Mouse (Mus musculus) cerebellum, adult 2 months (tissue): ENCODE measurements around the gene Cyp4f18. TPM values are rescaled to one million over a fixed set of nuclear protein-coding genes. Genes with fewer than 3 reads are reported as not detected.
"Not testable (repeated sequence)": the region's sequence is repeated elsewhere in the genome, so short reads cannot be mapped to it uniquely, and the experiment has no call there.

Source experiments
- DNase-seq, 2 experiments: peaks; one replicate each; pipeline ENCODE4 v3.0.0; 2021
- H3K27ac ChIP-seq: fragments of 200-500 bp; 2 replicates; pipeline ENCODE4 v1.5.1; 2012; ENCODE audit warnings: low read length, control low read depth, inconsistent platforms; ENCODE audit not compliant: insufficient read depth
- H3K27me3 ChIP-seq: fragments of 200-500 bp; 2 replicates; pipeline ENCODE4 v1.6.1; 2012; ENCODE audit warnings: inconsistent platforms, mild to moderate bottlenecking, low read length, moderate library complexity; ENCODE audit not compliant: control insufficient read depth, insufficient read depth
- H3K4me1 ChIP-seq: fragments of 200-500 bp; 2 replicates; pipeline ENCODE4 v1.6.1; 2011; ENCODE audit warnings: low read length; ENCODE audit not compliant: control insufficient read depth, insufficient read depth
- H3K4me3 ChIP-seq: fragments of 200-500 bp; replicated peaks from 2 replicates; pipeline ENCODE3; 2011; ENCODE audit warnings: mild to moderate bottlenecking, low read depth, low read length, control low read depth; ENCODE audit not compliant: insufficient read depth
- CTCF ChIP-seq: fragments of 200-500 bp; IDR thresholded peaks from 2 replicates; pipeline ENCODE4 v1.5.1; 2011; ENCODE audit warnings: low read depth, mild to moderate bottlenecking, control low read depth, low read length, moderate library complexity, borderline replicate concordance; ENCODE audit not compliant: insufficient read depth
- POLR2A ChIP-seq: fragments of 200-500 bp; IDR thresholded peaks from 2 replicates; pipeline ENCODE4 v1.6.1; 2011; ENCODE audit warnings: low read length, control low read depth, borderline replicate concordance; ENCODE audit not compliant: insufficient read depth
- WGBS: fragments of 180-500 bp; shearing (Covaris S2); methylation state at CpG from one replicate; pipeline ENCODE4 v1.1.7; 2018; 5-methylcytosine and 5-hydroxymethylcytosine counted together
- polyA plus RNA-seq: library from polyadenylated mRNA; depleted of rRNA; stranded (reverse); fragments of >200 nt; gene quantifications from 2 replicates; pipeline ENCODE4 v1.2.3, GENCODE M21; 2012; rRNA removed

Gene Cyp4f18
- polyA plus RNA-seq: 0.18 and 0.24 TPM in 2 replicates

DNA sequence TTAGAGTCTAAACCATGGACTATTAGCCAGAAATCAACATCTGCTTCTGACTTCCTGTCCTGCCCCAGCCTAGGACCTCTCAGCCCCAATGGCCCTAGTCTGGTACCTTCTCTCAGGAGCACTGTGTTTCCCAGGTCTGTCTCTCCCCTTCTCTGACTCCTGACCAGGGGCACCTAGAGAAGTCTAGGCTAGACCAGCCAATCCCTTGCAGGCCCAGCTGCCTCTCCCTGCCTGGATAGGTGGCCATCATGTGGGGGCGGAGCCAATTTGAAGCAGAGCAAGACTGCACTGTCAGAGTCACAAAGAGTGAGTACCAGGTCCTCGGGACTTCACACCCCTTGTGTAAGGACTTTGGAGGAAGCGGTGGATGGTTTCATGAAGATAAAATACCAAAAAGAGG is at the start of gene Cyp4f18:
Cyp4f18 (minus strand) TSS at position 154 of the 400 bp plus-strand sequence.
- no peak within 1 kb of the TSS for H3K27ac ChIP-seq
- TF ChIP-seq CTCF: no peak
- no peak for TF ChIP-seq POLR2A
- H3K4me1 ChIP-seq: no peaks in the 10 kb centered on the region
- no peak for DNase-seq
- WGBS: 70% methylated on average over 3 of the region's 3 CpGs
- H3K27me3 ChIP-seq: no peaks in the 10 kb centered on the region
- H3K4me3 ChIP-seq: no peak within 1 kb of the TSS

DNA sequence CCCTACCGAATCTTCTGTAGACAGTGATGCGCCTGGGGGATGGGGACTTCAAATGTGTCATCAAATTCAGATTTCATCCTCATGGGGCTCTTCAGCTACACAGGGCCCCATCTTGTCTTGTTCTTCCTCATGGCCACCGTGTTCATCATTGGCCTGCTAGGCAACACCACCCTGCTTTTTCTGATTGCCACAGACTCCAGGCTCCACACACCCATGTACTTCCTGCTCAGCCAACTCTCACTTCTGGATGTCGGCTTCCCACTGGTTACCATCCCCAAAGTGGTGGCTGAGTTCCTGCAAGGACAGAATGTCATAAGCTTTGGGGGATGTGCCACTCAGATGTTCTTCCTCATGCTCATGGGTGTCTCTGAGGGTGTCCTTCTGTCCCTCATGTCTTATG is 48.2 kb upstream of the Cyp4f18 start:
- DNase-seq, H3K4me3 ChIP-seq, H3K27ac ChIP-seq, H3K4me1 ChIP-seq, H3K27me3 ChIP-seq: not testable (repeated sequence)
- WGBS: 92% methylated on average over 3 of the region's 4 CpGs

DNA sequence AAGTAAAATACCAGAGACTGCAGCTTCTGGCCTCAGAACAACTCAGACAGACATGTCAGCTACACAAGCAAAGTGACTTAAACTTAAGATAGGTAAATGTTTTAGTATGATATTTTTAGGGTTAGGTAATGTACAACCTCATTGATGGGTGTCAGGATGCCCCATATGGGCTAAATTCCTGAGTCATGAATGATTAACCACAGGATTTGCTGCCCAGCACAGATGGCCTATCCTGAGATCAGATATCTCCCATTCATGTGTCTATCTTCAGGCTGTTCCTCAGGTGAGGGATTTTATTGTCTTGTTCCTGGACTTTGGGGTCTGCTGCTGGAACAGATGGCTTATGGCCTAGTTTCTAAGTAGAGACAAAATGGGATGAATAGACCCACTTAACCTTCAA is 45.2 kb upstream of the Cyp4f18 start:
- H3K4me3 ChIP-seq, H3K27ac ChIP-seq, H3K27me3 ChIP-seq, H3K4me1 ChIP-seq, DNase-seq: not testable (repeated sequence)

DNA sequence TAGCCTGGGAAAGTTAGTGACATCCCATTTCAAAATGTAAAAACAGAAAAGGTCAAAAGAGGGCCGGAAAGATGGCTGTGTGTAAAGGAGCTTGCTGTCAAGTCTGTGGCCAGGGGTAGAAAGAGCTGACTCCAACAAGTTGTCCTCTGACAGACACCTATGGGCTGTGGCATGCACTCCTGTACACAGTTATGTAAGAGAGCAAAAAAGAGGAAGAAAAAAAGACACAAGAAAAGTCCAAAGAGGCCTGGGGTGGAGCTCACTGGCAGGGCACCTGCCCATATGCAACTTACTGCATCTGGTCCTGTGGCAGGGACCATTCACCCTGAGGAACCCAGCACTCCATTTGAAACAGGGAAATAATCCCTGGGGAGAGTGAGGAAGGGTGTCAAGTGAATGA is 33.1 kb upstream of the Cyp4f18 start:
- no peak for DNase-seq
- no peak overlapping the region for H3K27ac ChIP-seq
- 71% methylated on average over 1 of the region's 1 CpGs for WGBS
- no peaks in the 10 kb centered on the region for H3K27me3 ChIP-seq
- H3K4me1 ChIP-seq: no peaks in the 10 kb centered on the region
- no peak for TF ChIP-seq POLR2A
- TF ChIP-seq CTCF: no peak
- H3K4me3 ChIP-seq: no peak overlapping the region

DNA sequence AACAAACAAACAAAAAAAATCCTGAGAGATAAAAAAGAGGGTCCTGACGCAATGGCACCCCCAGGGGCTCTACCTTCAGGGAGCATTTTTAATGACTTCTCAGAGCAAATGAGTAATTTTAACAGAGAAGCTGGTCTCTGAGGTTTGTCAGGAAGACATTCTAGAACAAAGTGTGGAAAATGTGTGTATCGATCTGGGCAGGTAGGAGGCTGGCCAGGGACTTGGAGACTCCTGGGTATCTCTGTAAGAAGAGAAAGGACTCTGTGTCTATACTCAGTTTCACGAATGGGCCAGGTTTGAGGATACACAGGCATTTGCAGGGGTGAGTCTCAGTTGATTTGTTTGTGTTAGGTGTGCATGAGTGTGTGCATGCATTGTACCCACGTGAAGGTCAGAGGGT is 31.5 kb upstream of the Cyp4f18 start, which contains the start of gene Olfr372:
Olfr372 (plus strand) TSS at position 301 of the 400 bp plus-strand sequence.
- DNase-seq, H3K27ac ChIP-seq, H3K27me3 ChIP-seq, H3K4me3 ChIP-seq, H3K4me1 ChIP-seq: not testable (repeated sequence)
- WGBS: 74% methylated on average over 4 of the region's 4 CpGs

DNA sequence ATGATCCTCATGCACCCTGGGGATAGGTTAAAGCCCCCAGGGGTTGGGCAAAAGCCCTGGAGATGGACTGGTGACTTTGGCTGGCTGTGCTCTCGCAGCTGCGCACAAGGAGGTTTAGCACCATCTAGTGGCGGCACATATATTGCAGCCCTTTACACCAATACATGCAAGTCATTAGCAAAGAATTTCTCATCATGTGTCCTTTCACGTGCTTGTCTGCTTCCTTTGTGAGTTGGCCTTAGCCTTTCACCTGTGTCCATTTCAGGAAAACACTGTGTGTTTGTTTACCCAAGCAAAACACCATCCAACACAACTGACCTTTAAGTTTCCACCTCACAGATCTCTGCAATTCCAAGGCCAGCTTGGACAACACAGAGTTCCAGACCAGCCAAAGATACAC is 23.5 kb upstream of the Cyp4f18 start:
- not testable (repeated sequence) for H3K4me1 ChIP-seq, H3K27me3 ChIP-seq, H3K4me3 ChIP-seq, H3K27ac ChIP-seq
- DNase-seq: peak; percentile 22 to 47
- 6% methylated on average over 4 of the region's 4 CpGs for WGBS

DNA sequence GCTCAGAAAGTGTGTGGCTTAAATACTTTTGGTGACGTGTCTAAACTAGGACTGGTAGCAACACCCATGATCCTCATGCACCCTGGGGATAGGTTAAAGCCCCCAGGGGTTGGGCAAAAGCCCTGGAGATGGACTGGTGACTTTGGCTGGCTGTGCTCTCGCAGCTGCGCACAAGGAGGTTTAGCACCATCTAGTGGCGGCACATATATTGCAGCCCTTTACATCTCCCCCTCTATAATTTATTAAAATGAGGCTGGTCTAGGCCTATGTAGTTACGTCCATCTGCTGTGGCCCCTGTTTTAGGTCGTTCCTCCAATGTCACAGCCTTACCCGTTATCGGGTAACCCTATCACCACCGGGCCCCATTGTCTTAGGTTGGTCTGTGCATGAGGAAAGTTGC is 15.5 kb upstream of the Cyp4f18 start:
- H3K4me3 ChIP-seq, H3K27ac ChIP-seq, H3K4me1 ChIP-seq, H3K27me3 ChIP-seq: not testable (repeated sequence)
- 10% methylated on average over 4 of the region's 9 CpGs for WGBS
- peak; percentile 24 to 40 for DNase-seq

DNA sequence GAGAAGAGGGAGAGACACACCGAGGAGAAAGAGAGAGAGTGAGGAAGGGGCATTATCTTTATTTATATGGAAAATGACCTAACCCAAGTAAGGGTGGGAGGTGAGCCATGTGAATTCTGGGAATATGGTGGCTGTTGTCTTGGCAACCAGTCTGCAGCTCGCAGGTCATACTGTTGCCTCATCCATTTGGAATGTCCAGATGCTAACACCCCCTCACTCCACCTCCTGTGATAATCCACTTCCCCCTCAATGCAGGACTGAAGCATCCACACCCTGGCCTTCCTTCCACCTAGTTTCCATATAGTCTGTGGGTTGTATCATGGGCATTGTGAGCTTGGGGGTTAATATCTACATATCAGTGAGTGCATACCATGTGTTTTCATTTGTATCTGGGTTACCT is 10.4 kb upstream of the Cyp4f18 start:
- no peak overlapping the region; the same call in 1 of the 2 replicates for H3K27ac ChIP-seq
- H3K4me1 ChIP-seq: 0 out of 2 replicates have a peak, but pooled peaks cover 3% of the 10 kb centered on the region
- DNase-seq: no peak
- H3K27me3 ChIP-seq: no peaks in the 10 kb centered on the region
- 43% methylated on average over 2 of the region's 2 CpGs for WGBS
- TF ChIP-seq POLR2A (no peak), CTCF (no peak)
- H3K4me3 ChIP-seq: no peak overlapping the region

DNA sequence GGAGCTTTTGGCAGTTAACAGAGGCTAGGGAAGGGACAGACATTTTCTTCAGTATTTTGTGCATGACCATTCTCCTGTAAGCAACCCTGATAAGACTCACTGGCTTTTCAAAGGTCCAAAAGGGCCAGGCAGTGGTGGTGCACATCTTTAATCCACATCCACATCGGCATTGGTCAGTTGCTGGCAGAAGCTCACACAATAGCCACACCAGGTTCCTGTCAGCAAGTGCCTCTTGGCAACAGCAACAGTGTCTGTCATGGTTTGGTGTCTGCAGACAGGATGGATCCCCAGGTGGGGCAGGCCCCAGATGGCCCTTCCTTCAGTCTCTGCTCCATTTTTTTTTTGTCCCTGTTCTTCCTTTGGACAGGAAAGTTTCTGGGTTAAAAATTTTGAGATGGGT is 9.6 kb upstream of the Cyp4f18 start:
- not testable (repeated sequence) for H3K4me1 ChIP-seq, H3K27me3 ChIP-seq, H3K4me3 ChIP-seq
- 0 out of 2 replicates have a peak overlapping the region, but pooled peaks have one; percentile 47 for H3K27ac ChIP-seq
- peak; percentile 16 to 35 for DNase-seq
- 8% methylated on average over 1 of the region's 1 CpGs for WGBS
